In genomic region chr15:78596914-78597313, GRCm38 (mm10) we compare ENCODE assay signal across 8 mouse cellular contexts. TPM values are rescaled to one million over a fixed set of nuclear protein-coding genes. Genes with fewer than 3 reads are reported as not detected.
DNase-seq lines count a peak whose midpoint lies in the region; ATAC-seq and TF ChIP-seq lines count a peak whose summit lies in the region.

Gene Cyth4 (plus strand): TSS chr15:78597047.

- TF ChIP-seq CTCF in liver, embryonic 14.5 days (IDR thresholded peaks at IDR 0.05; ENCODE audit: low read depth) = no peak

- H3K9me3 ChIP-seq in hindbrain, embryonic 15.5 days = no peaks in the 10 kb centered on the region
- no peaks in the 10 kb centered on the region for H3K9me3 ChIP-seq in hindbrain, embryonic 11.5 days (ENCODE audit: control insufficient read depth, low read length)
- H3K9me3 ChIP-seq in liver, embryonic 14.5 days (ENCODE audit: control insufficient read depth, low read length) = no peaks in the 10 kb centered on the region

- H3K4me1 ChIP-seq in hindbrain, embryonic 15.5 days (replicated peaks) = no peaks in the 10 kb centered on the region
- H3K4me1 ChIP-seq in hindbrain, embryonic 11.5 days (replicated peaks; ENCODE audit: control insufficient read depth, insufficient read depth, low read length) = no peaks in the 10 kb centered on the region
- peaks cover 0 to 3% of the 10 kb centered on the region in 2 experiments; a peak in 1 of 4 replicates for H3K4me1 ChIP-seq in liver, embryonic 14.5 days (replicated peaks; ENCODE audit: control insufficient read depth in 2 of 2, insufficient read depth in 2 of 2, low read length in 1 of 2)

- 0 out of 2 replicates have a peak, but pooled peaks have one; percentile 19 for ATAC-seq in hindbrain, embryonic 15.5 days (ENCODE audit: low FRiP score, low read depth)
- no peak for ATAC-seq in hindbrain, embryonic 11.5 days (ENCODE audit: low FRiP score)
- no peak for ATAC-seq in liver, embryonic 14.5 days (ENCODE audit: insufficient read depth)

- no peak within 1 kb of the TSS for H3K27ac ChIP-seq in hindbrain, embryonic 15.5 days (replicated peaks)
- no peak within 1 kb of the TSS for H3K27ac ChIP-seq in hindbrain, embryonic 11.5 days (ENCODE audit: low read depth, low read length)
- H3K27ac ChIP-seq in liver, embryonic 14.5 days = no peak within 1 kb of the TSS

- H3K4me2 ChIP-seq in hindbrain, embryonic 15.5 days = no peak within 1 kb of the TSS
- H3K4me2 ChIP-seq in hindbrain, embryonic 11.5 days (replicated peaks; ENCODE audit: low read depth, low read length) = no peak within 1 kb of the TSS
- peak within 1 kb of the TSS; percentile 11; the same call in 1 of the 2 replicates for H3K4me2 ChIP-seq in liver, embryonic 14.5 days (ENCODE audit: low read depth)

- H3K4me3 ChIP-seq in hindbrain, embryonic 15.5 days = no peak within 1 kb of the TSS
- H3K4me3 ChIP-seq in hindbrain, embryonic 11.5 days (ENCODE audit: low read depth, low read length) = no peak within 1 kb of the TSS
- peak within 1 kb of the TSS; percentile 29 to 51 for H3K4me3 ChIP-seq in liver, embryonic 14.5 days (ENCODE audit: insufficient read depth in 1 of 2, low read depth in 2 of 2, low read length in 2 of 2)

- WGBS in hindbrain, embryonic 15.5 days = 86% methylated on average over 7 of the region's 7 CpGs
- 85% methylated on average over 7 of the region's 7 CpGs for WGBS in hindbrain, embryonic 11.5 days
- WGBS in liver, embryonic 14.5 days (ENCODE audit: insufficient replicate concordance) = 15% methylated on average over 7 of the region's 7 CpGs

- TF ChIP-seq EP300 in liver, embryonic 14.5 days (IDR thresholded peaks at IDR 0.05; ENCODE audit: low read depth) = no peak

- no peaks in the 10 kb centered on the region for H3K27me3 ChIP-seq in hindbrain, embryonic 15.5 days
- no peaks in the 10 kb centered on the region for H3K27me3 ChIP-seq in hindbrain, embryonic 11.5 days (ENCODE audit: control insufficient read depth, insufficient read depth, low read length)
- H3K27me3 ChIP-seq in liver, embryonic 14.5 days (ENCODE audit: control insufficient read depth, insufficient read depth, low read length) = no peaks in the 10 kb centered on the region

- no peaks in the 10 kb centered on the region for H3K36me3 ChIP-seq in hindbrain, embryonic 15.5 days
- H3K36me3 ChIP-seq in hindbrain, embryonic 11.5 days (ENCODE audit: control insufficient read depth, insufficient read depth, low read length) = no peaks in the 10 kb centered on the region
- no peaks in the 10 kb centered on the region for H3K36me3 ChIP-seq in liver, embryonic 14.5 days (replicated peaks; ENCODE audit: control insufficient read depth, insufficient read depth, low read depth)

- DNase-seq in hindbrain, embryonic 11.5 days (ENCODE audit: low spot score) = no peak
- DNase-seq in gastrocnemius, adult 18-20 months (ENCODE audit: low spot score) = peak; percentile 37
- DNase-seq in kidney, adult 9 months = peak; percentile 37
- no peak for DNase-seq in liver, embryonic 14.5 days (ENCODE audit: low read depth in 3 of 3, low spot score in 3 of 3)
- peak; percentile 26 for DNase-seq in spleen, adult 12 weeks (ENCODE audit: low spot score)
- DNase-seq in embryo, embryonic 9.5 days (ENCODE audit: extremely low spot score) = no peak
- no peak for DNase-seq in MN1 (ENCODE audit: low spot score)

- no peak within 1 kb of the TSS for H3K9ac ChIP-seq in hindbrain, embryonic 15.5 days
- H3K9ac ChIP-seq in hindbrain, embryonic 11.5 days (ENCODE audit: low read depth, low read length) = no peak within 1 kb of the TSS
- H3K9ac ChIP-seq in liver, embryonic 14.5 days (replicated peaks) = no peak within 1 kb of the TSS

RNA-seq across cellular contexts. Expression of gene Cyth4, which starts in this region (rescaled TPM):
- polyA plus RNA-seq in hindbrain, embryonic 15.5 days (2015; fragmentation: Nextera tagmentation; extraction: Ambion mirVana) = 6.7 and 7.0 TPM in 2 replicates
- polyA plus RNA-seq in hindbrain, embryonic 11.5 days (2014; fragmentation: Nextera tagmentation; extraction: Ambion mirVana) = 2.1 and 4.4 TPM in 2 replicates
- total RNA-seq in gastrocnemius, adult 18-20 months (2021) = 1 to 10 TPM in 1 of 2 experiments, under 1 TPM in 1; 0.82 to 2.3 TPM
- 6.4 and 7.6 TPM in 2 replicates for polyA plus RNA-seq in liver, embryonic 14.5 days (2012; rRNA removed)
- 4.3 and 4.9 TPM in 2 replicates for polyA plus RNA-seq in liver, embryonic 14.5 days (2014; fragmentation: Nextera tagmentation; extraction: Ambion mirVana)

Comparison
In these comparisons a context has a peak if more than half of its experiments do, and no peak if none do; other contexts are left out.
1. H3K4me3 ChIP-seq: peak in liver, embryonic 14.5 days (2 of 2); none in hindbrain, embryonic 15.5 days (single experiment) and hindbrain, embryonic 11.5 days (single experiment).
2. DNase-seq: peak in gastrocnemius, adult 18-20 months (single experiment), kidney, adult 9 months (single experiment) and spleen, adult 12 weeks (single experiment); none in hindbrain, embryonic 11.5 days (single experiment), liver, embryonic 14.5 days (0 of 3), embryo, embryonic 9.5 days (single experiment) and MN1 (single experiment).